Mouse (Mus musculus): Measurements from ENCODE around the gene Pced1a. TPM values are rescaled to one million over a fixed set of nuclear protein-coding genes. Genes with fewer than 3 reads are reported as not detected.

Gene Pced1a
- polyA plus RNA-seq, 1 experiment from 2014 or later, result 14.7 TPM

DNA sequence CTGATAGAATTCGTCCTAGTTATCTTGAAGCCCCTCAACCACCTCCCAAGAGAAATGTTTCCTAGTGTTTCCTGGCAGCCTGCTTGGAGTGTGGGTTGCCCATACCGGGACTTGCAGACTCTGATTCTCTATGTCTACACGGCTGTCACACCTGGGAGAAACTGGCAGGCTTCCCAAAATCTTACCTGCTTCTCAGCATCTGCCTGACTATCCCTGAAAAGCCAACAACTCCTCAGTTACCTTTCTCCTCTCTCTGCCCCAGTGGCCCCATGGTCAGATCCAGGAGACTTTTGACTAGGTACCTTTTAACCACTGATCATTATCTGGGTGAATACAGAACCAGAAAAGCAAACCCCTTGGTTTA lies 27.2 kb upstream of the Pced1a start:
- peak overlapping the region; percentile 84 for H3K4me3 ChIP-seq
- 71% methylated on average over 3 of the region's 3 CpGs for WGBS
- ATAC-seq (ENCODE audit: insufficient number of reproducible peaks, insufficient read depth, low FRiP score, low TSS enrichment), result no peak
- H3K27me3 ChIP-seq, result no peaks in the 10 kb centered on the region
- no peak overlapping the region for H3K9ac ChIP-seq
- H3K27ac ChIP-seq, result no peak overlapping the region
- H3K36me3 ChIP-seq, result no peaks in the 10 kb centered on the region
- no peaks in the 10 kb centered on the region for H3K9me3 ChIP-seq
- peaks cover 15% of the 10 kb centered on the region for H3K4me1 ChIP-seq
- H3K4me2 ChIP-seq (replicated peaks), result peak overlapping the region; percentile 78

DNA sequence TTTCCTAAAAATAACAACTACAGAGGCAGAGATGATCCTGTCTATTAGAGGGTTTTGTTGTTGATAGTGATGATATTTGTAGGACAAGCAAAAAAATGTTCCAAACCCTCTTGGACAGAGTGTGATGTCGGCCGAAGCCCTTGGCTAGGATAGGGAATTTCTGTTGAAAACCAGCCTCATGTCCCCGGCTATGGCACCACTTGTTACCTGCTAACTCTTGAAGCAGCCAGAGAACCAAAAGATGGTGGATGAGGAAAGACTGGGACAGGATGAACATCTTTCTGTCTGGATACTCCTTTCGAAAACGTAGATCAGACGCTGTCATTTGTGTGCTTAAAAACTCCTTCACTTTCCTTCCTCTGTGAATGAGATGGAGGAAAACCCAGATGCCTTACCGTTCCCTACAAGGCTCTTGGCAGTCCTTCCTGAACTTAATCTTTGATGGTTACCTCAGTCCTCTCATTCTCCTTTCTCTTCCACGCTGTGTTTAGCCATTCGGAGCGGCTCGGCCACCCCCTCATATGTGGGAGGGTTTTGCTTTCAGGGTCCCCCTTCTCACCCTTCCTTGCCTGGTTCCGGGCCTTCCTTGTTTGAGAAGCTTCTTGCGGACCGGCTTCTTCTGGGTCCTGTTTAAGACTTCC lies 26.7 kb upstream of the Pced1a start:
- Histone ChIP-seq H3K4me1 (peaks cover 15% of the 10 kb centered on the region), H3K4me2 (replicated peaks) (peak overlapping the region; percentile 78), H3K27me3 (no peaks in the 10 kb centered on the region), H3K9me3 (no peaks in the 10 kb centered on the region), H3K4me3 (peak overlapping the region; percentile 84), H3K36me3 (no peaks in the 10 kb centered on the region), H3K9ac (peak overlapping the region; percentile 90), H3K27ac (no peak overlapping the region)
- no peak for ATAC-seq (ENCODE audit: insufficient number of reproducible peaks, insufficient read depth, low FRiP score, low TSS enrichment)
- WGBS, result 73% methylated on average over 14 of the region's 14 CpGs

DNA sequence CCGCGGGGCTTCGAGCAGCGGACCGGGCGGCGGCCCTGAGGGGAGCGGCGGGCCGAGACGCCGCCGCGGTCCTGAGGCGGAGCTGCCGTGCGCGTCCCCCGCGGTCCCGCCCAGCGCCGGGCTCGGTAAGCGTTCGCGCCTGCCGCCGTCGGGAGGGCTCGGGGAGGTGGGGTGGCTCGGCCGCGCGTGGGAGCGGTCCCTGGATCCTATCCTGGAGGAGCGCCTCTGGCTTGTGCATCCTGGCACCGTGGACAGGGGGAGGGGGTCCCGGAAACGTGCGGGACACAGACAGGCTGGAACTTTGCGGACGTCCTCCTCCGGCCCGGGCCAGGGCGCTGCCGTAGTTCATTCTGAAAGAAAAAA lies 25.9 kb upstream of the Pced1a start:
- H3K4me2 ChIP-seq (replicated peaks), result peak overlapping the region; percentile 78
- under 1% methylated on average over 37 of the region's 47 CpGs for WGBS
- peak; percentile 74 for ATAC-seq (ENCODE audit: insufficient number of reproducible peaks, insufficient read depth, low FRiP score, low TSS enrichment)
- H3K4me1 ChIP-seq, result peaks cover 15% of the 10 kb centered on the region
- no peaks in the 10 kb centered on the region for H3K9me3 ChIP-seq
- peak overlapping the region; percentile 90 for H3K9ac ChIP-seq
- peak overlapping the region; percentile 79 for H3K27ac ChIP-seq
- H3K36me3 ChIP-seq, result no peaks in the 10 kb centered on the region
- H3K4me3 ChIP-seq, result peak overlapping the region; percentile 84
- no peaks in the 10 kb centered on the region for H3K27me3 ChIP-seq

DNA sequence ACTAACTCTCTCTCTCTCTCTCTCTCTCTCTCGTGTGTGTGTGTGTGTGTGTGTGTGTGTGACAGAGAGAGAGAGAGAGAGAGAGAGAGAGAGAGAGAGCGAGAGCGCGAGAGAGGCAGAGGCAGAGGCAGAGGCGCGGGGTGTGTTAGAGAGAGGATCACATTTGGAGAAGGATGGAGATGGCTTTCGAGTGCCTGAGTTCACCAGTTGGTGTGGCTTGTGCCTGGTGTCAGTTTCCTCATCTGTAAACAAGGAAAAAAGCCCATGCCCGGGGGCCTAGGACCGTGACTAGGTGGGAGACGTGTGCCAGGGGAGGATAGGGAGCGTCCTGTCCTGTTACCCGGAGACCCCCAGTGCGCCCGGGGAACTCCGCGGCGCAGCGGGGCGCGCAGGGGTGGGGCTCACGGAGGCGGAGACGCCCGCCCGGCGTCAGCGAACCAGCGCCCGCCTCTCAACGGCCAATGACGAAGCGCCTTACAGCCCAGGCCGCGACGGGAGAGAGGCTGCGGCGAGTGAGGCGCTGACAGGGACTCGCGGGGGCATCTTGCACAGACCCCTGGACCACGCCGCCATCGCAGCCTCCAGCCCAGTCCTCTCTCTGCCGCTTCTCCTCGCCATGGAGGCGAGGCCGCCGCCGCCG lies 25.4 kb upstream of the Pced1a start, which contains the start of gene Ptpra:
TSS of gene Ptpra (plus strand) at position 485 of the 640 bp plus-strand sequence.
- Histone ChIP-seq H3K27ac (peak within 1 kb of the TSS; percentile 79), H3K9ac (peak within 1 kb of the TSS; percentile 90), H3K9me3 (no peaks in the 10 kb centered on the region), H3K27me3 (no peaks in the 10 kb centered on the region), H3K4me2 (replicated peaks) (peak within 1 kb of the TSS; percentile 78), H3K4me3 (peak within 1 kb of the TSS; percentile 84), H3K4me1 (peaks cover 15% of the 10 kb centered on the region), H3K36me3 (no peaks in the 10 kb centered on the region)
- ATAC-seq (ENCODE audit: insufficient number of reproducible peaks, insufficient read depth, low FRiP score, low TSS enrichment), result peak; percentile 94
- under 1% methylated on average over 47 of the region's 50 CpGs for WGBS

DNA sequence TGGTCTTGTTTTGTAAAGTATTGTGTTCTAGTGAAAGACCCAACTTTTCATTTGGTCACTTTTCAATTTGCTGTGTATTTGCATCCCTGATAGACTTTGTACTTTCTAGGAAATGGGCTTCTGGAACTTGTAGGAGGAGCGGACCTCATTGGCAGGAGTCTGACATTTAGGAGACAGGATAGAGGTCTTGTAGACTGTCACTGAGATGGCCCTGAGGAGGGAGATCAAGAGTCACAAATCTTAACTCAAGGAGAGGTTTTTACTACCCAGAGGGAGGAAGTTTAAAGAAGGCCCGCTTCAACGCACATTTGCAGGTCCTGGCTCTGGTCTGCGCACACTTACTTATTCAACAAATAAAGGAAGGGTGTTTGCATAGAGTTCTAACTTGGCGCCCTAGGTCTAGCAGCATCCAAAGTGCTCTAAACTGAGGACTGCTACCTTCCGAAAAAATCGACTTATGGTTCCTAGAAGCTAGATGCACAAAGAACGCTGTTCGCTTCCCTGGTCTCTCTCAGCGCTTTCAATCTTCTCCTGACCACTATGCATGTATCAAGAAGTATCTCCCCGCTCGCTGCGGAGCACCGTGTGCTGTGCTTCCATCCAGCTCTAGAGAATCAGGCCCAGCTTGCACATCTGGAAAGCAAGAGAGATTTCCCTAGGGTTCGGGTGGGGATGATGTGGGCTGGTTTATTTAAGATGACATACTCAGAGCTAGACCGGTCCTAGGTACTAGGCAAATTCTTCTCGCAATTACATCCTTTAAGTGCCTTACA lies 24.7 kb upstream of the Pced1a start:
- peaks cover 15% of the 10 kb centered on the region for H3K4me1 ChIP-seq
- 10% methylated on average over 17 of the region's 17 CpGs for WGBS
- no peak overlapping the region for H3K27ac ChIP-seq
- H3K4me3 ChIP-seq, result peak overlapping the region; percentile 84
- ATAC-seq (ENCODE audit: insufficient number of reproducible peaks, insufficient read depth, low FRiP score, low TSS enrichment), result peak; percentile 2; the same call in 1 of the 2 replicates
- H3K27me3 ChIP-seq, result no peaks in the 10 kb centered on the region
- peak overlapping the region; percentile 90 for H3K9ac ChIP-seq
- peak overlapping the region; percentile 78 for H3K4me2 ChIP-seq (replicated peaks)
- H3K9me3 ChIP-seq, result no peaks in the 10 kb centered on the region
- peaks cover 3% of the 10 kb centered on the region for H3K36me3 ChIP-seq

DNA sequence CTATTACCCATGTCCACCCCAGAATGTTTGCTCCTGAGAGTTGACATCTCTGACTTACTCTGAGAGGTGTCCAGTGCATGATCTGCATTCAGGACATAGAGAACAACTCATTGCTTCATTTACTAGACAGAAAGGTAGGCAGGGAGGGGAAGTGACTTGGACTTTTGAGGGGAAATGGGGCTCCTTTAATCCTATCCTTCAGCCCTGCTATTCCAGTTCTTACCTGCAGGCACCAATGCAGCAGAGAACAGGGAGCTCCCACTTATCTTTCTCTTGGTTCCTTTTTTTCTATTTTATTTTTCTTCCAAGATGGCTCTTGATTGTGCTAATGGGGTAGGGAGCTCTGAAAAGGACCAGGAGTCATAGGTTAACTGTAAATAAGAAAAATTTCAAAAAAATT lies 23.9 kb upstream of the Pced1a start:
- no peak overlapping the region for H3K4me2 ChIP-seq (replicated peaks)
- ATAC-seq (ENCODE audit: insufficient number of reproducible peaks, insufficient read depth, low FRiP score, low TSS enrichment), result no peak
- H3K9ac ChIP-seq, result no peak overlapping the region
- no peaks in the 10 kb centered on the region for H3K27me3 ChIP-seq
- H3K36me3 ChIP-seq, result peaks cover 11% of the 10 kb centered on the region
- H3K4me3 ChIP-seq, result no peak overlapping the region
- no peak overlapping the region for H3K27ac ChIP-seq
- peaks cover 14% of the 10 kb centered on the region for H3K4me1 ChIP-seq
- H3K9me3 ChIP-seq, result no peaks in the 10 kb centered on the region

DNA sequence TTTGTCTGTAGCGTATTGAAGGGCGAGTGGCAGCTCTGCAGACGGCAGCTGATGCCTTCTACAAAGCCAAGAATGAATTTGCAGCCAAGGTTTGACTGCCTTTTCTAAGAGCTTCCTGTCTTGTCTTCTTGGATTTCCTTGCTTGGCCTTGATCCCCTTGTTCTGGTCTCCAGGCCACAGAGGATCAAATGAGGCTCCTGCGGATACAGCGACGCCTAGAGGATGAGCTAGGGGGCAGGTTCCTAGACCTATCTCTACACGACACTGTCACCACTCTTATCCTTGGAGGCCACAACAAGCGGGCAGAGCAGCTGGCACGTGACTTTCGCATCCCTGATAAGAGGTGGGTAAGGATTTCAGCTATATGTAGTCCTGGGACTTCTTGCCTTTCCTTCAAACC lies 17.7 kb upstream of the Pced1a start:
- no peaks in the 10 kb centered on the region for H3K27me3 ChIP-seq
- H3K4me2 ChIP-seq (replicated peaks), result no peak overlapping the region
- H3K9ac ChIP-seq, result no peak overlapping the region
- H3K4me1 ChIP-seq, result no peaks in the 10 kb centered on the region
- 87% methylated on average over 10 of the region's 10 CpGs for WGBS
- H3K9me3 ChIP-seq, result no peaks in the 10 kb centered on the region
- peaks cover 71% of the 10 kb centered on the region for H3K36me3 ChIP-seq
- H3K27ac ChIP-seq, result no peak overlapping the region
- no peak overlapping the region for H3K4me3 ChIP-seq
- no peak for ATAC-seq (ENCODE audit: insufficient number of reproducible peaks, insufficient read depth, low FRiP score, low TSS enrichment)

DNA sequence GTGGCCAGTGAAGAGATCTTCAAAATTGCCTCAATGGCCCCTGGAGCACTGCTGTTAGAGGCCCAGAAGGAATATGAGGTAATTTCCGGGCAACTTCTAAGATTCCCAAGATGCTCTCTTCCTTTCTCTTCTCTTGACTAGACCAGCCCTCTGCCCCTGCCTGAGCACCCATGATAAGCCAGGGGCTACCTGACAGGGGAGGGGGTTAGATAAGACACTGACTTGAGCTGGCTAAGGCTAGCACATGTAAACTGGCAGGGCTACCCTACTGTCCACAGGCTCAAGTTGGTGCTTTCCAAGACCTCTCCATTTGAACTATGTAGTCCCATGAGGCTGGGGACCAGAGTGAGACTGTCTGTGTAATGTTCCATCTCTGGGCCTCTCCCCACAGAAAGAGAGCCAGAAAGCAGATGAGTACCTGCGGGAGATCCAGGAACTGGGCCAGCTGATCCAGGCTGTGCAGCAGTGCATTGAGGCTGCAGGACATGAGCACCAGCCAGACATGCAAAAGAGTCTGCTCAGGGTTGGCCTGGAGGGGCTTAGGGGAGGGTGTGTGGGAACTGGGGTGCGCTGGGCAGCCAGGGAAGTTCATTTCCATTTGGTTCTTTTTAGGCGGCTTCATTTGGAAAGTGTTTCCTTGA lies 15.5 kb upstream of the Pced1a start:
- Histone ChIP-seq H3K36me3 (peaks cover 75% of the 10 kb centered on the region), H3K27ac (no peak overlapping the region), H3K4me3 (no peak overlapping the region), H3K27me3 (no peaks in the 10 kb centered on the region), H3K9ac (no peak overlapping the region), H3K4me2 (replicated peaks) (no peak overlapping the region), H3K4me1 (no peaks in the 10 kb centered on the region), H3K9me3 (no peaks in the 10 kb centered on the region)
- no peak; the same call in 1 of the 2 replicates for ATAC-seq (ENCODE audit: insufficient number of reproducible peaks, insufficient read depth, low FRiP score, low TSS enrichment)
- WGBS, result 81% methylated on average over 4 of the region's 4 CpGs

DNA sequence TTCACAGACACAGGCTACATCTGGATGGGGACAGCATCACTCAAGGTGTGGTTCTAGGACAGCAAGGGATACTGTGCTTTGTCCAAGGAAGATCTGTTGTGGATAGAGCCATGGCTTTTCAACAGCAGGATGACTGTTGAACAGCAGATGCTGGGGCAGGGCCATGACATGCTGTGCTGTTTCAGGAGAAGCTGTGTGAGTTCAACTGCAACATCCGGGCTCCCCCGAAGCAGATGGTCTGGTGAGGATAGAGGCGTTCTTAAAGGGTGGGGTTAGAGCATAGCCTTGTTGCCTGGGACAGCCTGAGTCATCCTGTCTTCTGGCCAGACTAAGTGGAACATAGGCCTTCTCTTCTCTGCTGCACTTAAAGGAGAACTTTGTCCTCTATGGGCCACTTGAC lies 14.4 kb upstream of the Pced1a start:
- Histone ChIP-seq H3K9me3 (no peaks in the 10 kb centered on the region), H3K4me2 (replicated peaks) (no peak overlapping the region), H3K36me3 (peaks cover 68% of the 10 kb centered on the region), H3K4me1 (no peaks in the 10 kb centered on the region), H3K9ac (no peak overlapping the region), H3K27ac (no peak overlapping the region), H3K27me3 (no peaks in the 10 kb centered on the region), H3K4me3 (no peak overlapping the region)
- WGBS, result 94% methylated on average over 3 of the region's 3 CpGs
- ATAC-seq (ENCODE audit: insufficient number of reproducible peaks, insufficient read depth, low FRiP score, low TSS enrichment), result no peak

DNA sequence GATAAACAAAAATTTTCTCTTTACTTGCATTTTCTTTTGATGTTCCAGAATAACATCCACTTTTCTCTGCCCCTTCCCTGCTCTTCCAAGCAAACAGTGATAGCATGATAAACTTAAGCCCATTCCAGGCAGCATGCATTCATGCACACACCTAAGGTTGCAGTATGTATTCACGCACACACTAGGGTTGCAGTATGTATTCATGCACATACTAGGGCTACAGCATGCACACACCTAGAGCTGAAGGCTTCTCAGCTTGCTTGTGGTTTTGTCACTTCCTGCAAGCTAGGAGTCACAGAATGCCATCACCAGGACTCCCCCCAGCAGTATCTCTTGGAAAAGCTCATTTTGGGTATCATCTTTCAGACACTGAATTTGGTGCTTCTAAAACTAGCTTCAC lies 12.3 kb upstream of the Pced1a start:
- Histone ChIP-seq H3K27ac (no peak overlapping the region), H3K36me3 (peaks cover 49% of the 10 kb centered on the region), H3K4me2 (replicated peaks) (no peak overlapping the region), H3K9ac (no peak overlapping the region), H3K27me3 (no peaks in the 10 kb centered on the region), H3K9me3 (no peaks in the 10 kb centered on the region), H3K4me3 (no peak overlapping the region), H3K4me1 (no peaks in the 10 kb centered on the region)
- WGBS, result 84% methylated on average over 1 of the region's 1 CpGs
- ATAC-seq (ENCODE audit: insufficient number of reproducible peaks, insufficient read depth, low FRiP score, low TSS enrichment), result no peak

DNA sequence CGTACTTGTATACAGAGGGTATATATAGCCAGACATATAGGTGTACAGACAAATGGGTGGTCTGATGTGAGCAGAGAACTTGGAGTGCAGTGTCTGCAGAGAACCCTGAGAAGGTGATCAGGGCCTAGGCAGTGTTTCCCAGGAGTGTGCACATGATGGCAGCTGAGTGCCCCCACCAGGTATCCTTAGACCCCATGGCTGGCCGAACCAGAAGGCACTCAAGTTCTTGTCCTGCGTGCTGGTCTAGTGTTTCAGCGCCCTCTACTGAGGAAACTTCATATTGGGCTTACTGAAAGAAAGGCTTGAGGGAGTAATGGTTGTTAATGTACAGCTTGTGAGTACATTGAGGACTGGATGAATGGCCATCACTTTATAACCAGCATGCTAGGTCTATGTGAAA lies 8.7 kb upstream of the Pced1a start:
- Histone ChIP-seq H3K4me2 (replicated peaks) (no peak overlapping the region), H3K27me3 (no peaks in the 10 kb centered on the region), H3K4me1 (no peaks in the 10 kb centered on the region), H3K4me3 (no peak overlapping the region), H3K36me3 (peaks cover 15% of the 10 kb centered on the region), H3K9ac (no peak overlapping the region), H3K27ac (no peak overlapping the region), H3K9me3 (no peaks in the 10 kb centered on the region)
- no peak for ATAC-seq (ENCODE audit: insufficient number of reproducible peaks, insufficient read depth, low FRiP score, low TSS enrichment)
- 21% methylated on average over 4 of the region's 4 CpGs for whole genome bisulfite sequencing

All from embryonic facial prominence, embryonic 12.5 days (tissue).